Mouse (Mus musculus): ENCODE measurements around the gene Gm34653. TPM values are rescaled to one million over a fixed set of nuclear protein-coding genes. Genes with fewer than 3 reads are reported as not detected.
"Not testable (repeated sequence)": the region's sequence is repeated elsewhere in the genome, so short reads cannot be mapped to it uniquely, and the experiment has no call there.

Gene Gm34653
- polyA plus RNA-seq, 1 experiment: not detected

GRCm38 (mm10) chr2:34801516-34802482 is 31.0 kb upstream of the Gm34653 start:
- peaks cover 62% of the 10 kb centered on the region for H3K4me1 ChIP-seq
- peak overlapping the region; percentile 92 for H3K4me3 ChIP-seq (replicated peaks)
- no peak for TF ChIP-seq FLI1 (IDR thresholded peaks at IDR 0.05; ENCODE audit: low read length)
- TF ChIP-seq GATA1 (IDR thresholded peaks at IDR 0.05; ENCODE audit: borderline replicate concordance, low read length): no peak
- peaks cover 30% of the 10 kb centered on the region for H3K36me3 ChIP-seq (replicated peaks; ENCODE audit: low read length)
- no peaks in the 10 kb centered on the region for H3K27me3 ChIP-seq (replicated peaks)
- no peaks in the 10 kb centered on the region for H3K9me3 ChIP-seq

- H3K4me3 ChIP-seq (replicated peaks): peak overlapping the region; percentile 92
- peaks cover 59% of the 10 kb centered on the region for H3K4me1 ChIP-seq
- H3K9me3 ChIP-seq; H3K27me3 ChIP-seq (replicated peaks): not testable (repeated sequence)
- peaks cover 33% of the 10 kb centered on the region for H3K36me3 ChIP-seq (replicated peaks; ENCODE audit: low read length)
Observed at GRCm38 (mm10) chr2:34802565-34803245, 30.1 kb upstream of the Gm34653 start.

GRCm38 (mm10) chr2:34803746-34804145 is 29.1 kb upstream of the Gm34653 start:
- peaks cover 41% of the 10 kb centered on the region for H3K36me3 ChIP-seq (replicated peaks; ENCODE audit: low read length)
- peak overlapping the region; percentile 56 for H3K4me3 ChIP-seq (replicated peaks)

GRCm38 (mm10) chr2:34804172-34804571 is 28.6 kb upstream of the Gm34653 start:
- H3K36me3 ChIP-seq (replicated peaks; ENCODE audit: low read length): peaks cover 46% of the 10 kb centered on the region
- no peak overlapping the region for H3K4me3 ChIP-seq (replicated peaks)
- TF ChIP-seq GATA1 (IDR thresholded peaks at IDR 0.05; ENCODE audit: borderline replicate concordance, low read length): no peak
- TF ChIP-seq FLI1 (IDR thresholded peaks at IDR 0.05; ENCODE audit: low read length): no peak
- H3K9me3 ChIP-seq: no peaks in the 10 kb centered on the region
- peaks cover 53% of the 10 kb centered on the region for H3K4me1 ChIP-seq
- no peaks in the 10 kb centered on the region for H3K27me3 ChIP-seq (replicated peaks)

More at GRCm38 (mm10) chr2:34803746-34804145, 29.1 kb upstream of the Gm34653 start:
- Histone ChIP-seq H3K9me3 (no peaks in the 10 kb centered on the region), H3K27me3 (replicated peaks) (no peaks in the 10 kb centered on the region), H3K4me1 (peaks cover 54% of the 10 kb centered on the region)
- TF ChIP-seq GATA1 (IDR thresholded peaks at IDR 0.05; ENCODE audit: borderline replicate concordance, low read length): no peak
- TF ChIP-seq FLI1 (IDR thresholded peaks at IDR 0.05; ENCODE audit: low read length): no peak

GRCm38 (mm10) chr2:34804815-34805214 is 28.0 kb upstream of the Gm34653 start:
- H3K36me3 ChIP-seq (replicated peaks; ENCODE audit: low read length): peaks cover 52% of the 10 kb centered on the region
- TF ChIP-seq GATA1 (IDR thresholded peaks at IDR 0.05; ENCODE audit: borderline replicate concordance, low read length) (no peak), FLI1 (IDR thresholded peaks at IDR 0.05; ENCODE audit: low read length) (no peak)
- no peaks in the 10 kb centered on the region for H3K27me3 ChIP-seq (replicated peaks)
- H3K4me1 ChIP-seq: peaks cover 53% of the 10 kb centered on the region
- no peak overlapping the region for H3K4me3 ChIP-seq (replicated peaks)
- no peaks in the 10 kb centered on the region for H3K9me3 ChIP-seq

- H3K36me3 ChIP-seq (replicated peaks; ENCODE audit: low read length): peaks cover 58% of the 10 kb centered on the region
- H3K4me1 ChIP-seq: peaks cover 50% of the 10 kb centered on the region
- no peaks in the 10 kb centered on the region for H3K27me3 ChIP-seq (replicated peaks)
- TF ChIP-seq GATA1 (IDR thresholded peaks at IDR 0.05; ENCODE audit: borderline replicate concordance, low read length): no peak
- H3K4me3 ChIP-seq (replicated peaks): peak overlapping the region; percentile 30
- H3K9me3 ChIP-seq: no peaks in the 10 kb centered on the region
Observed at GRCm38 (mm10) chr2:34805364-34805950, 27.4 kb upstream of the Gm34653 start.

GRCm38 (mm10) chr2:34808057-34808456 is 24.8 kb upstream of the Gm34653 start:
- H3K9me3 ChIP-seq: no peaks in the 10 kb centered on the region
- peaks cover 43% of the 10 kb centered on the region for H3K4me1 ChIP-seq
- TF ChIP-seq GATA1 (IDR thresholded peaks at IDR 0.05; ENCODE audit: borderline replicate concordance, low read length): no peak
- no peak for TF ChIP-seq FLI1 (IDR thresholded peaks at IDR 0.05; ENCODE audit: low read length)
- no peaks in the 10 kb centered on the region for H3K27me3 ChIP-seq (replicated peaks)
- H3K4me3 ChIP-seq (replicated peaks): no peak overlapping the region
- H3K36me3 ChIP-seq (replicated peaks; ENCODE audit: low read length): peaks cover 84% of the 10 kb centered on the region

- peaks cover 97% of the 10 kb centered on the region for H3K36me3 ChIP-seq (replicated peaks; ENCODE audit: low read length)
- no peaks in the 10 kb centered on the region for H3K9me3 ChIP-seq
- H3K4me1 ChIP-seq: peaks cover 31% of the 10 kb centered on the region
- no peak overlapping the region for H3K4me3 ChIP-seq (replicated peaks)
- no peaks in the 10 kb centered on the region for H3K27me3 ChIP-seq (replicated peaks)
- TF ChIP-seq GATA1 (IDR thresholded peaks at IDR 0.05; ENCODE audit: borderline replicate concordance, low read length) (no peak), FLI1 (IDR thresholded peaks at IDR 0.05; ENCODE audit: low read length) (no peak)
Observed at GRCm38 (mm10) chr2:34809568-34809967, 23.2 kb upstream of the Gm34653 start.

- Histone ChIP-seq H3K27me3 (replicated peaks) (no peaks in the 10 kb centered on the region), H3K4me1 (peaks cover 19% of the 10 kb centered on the region), H3K9me3 (no peaks in the 10 kb centered on the region), H3K36me3 (replicated peaks; ENCODE audit: low read length) (peaks cover 96% of the 10 kb centered on the region), H3K4me3 (replicated peaks) (no peak overlapping the region)
- TF ChIP-seq GATA1 (IDR thresholded peaks at IDR 0.05; ENCODE audit: borderline replicate concordance, low read length) (no peak), FLI1 (IDR thresholded peaks at IDR 0.05; ENCODE audit: low read length) (no peak)
Observed at GRCm38 (mm10) chr2:34810775-34811174, 22.0 kb upstream of the Gm34653 start.

GRCm38 (mm10) chr2:34812706-34813105 is 20.1 kb upstream of the Gm34653 start:
- Histone ChIP-seq H3K9me3 (no peaks in the 10 kb centered on the region), H3K4me1 (peaks cover 13% of the 10 kb centered on the region), H3K27me3 (replicated peaks) (no peaks in the 10 kb centered on the region), H3K36me3 (replicated peaks; ENCODE audit: low read length) (peaks cover 96% of the 10 kb centered on the region), H3K4me3 (replicated peaks) (no peak overlapping the region)
- TF ChIP-seq GATA1 (IDR thresholded peaks at IDR 0.05; ENCODE audit: borderline replicate concordance, low read length) (no peak), FLI1 (IDR thresholded peaks at IDR 0.05; ENCODE audit: low read length) (no peak)

- not testable (repeated sequence) for H3K27me3 ChIP-seq (replicated peaks); H3K4me1 ChIP-seq; H3K9me3 ChIP-seq; H3K4me3 ChIP-seq (replicated peaks)
- peaks cover 90% of the 10 kb centered on the region for H3K36me3 ChIP-seq (replicated peaks; ENCODE audit: low read length)
Observed at GRCm38 (mm10) chr2:34815893-34816292, 16.9 kb upstream of the Gm34653 start.
